Mouse (Mus musculus) forebrain, embryonic 10.5 days (tissue): ENCODE measurements around the gene Ifitm2. TPM values are rescaled to one million over a fixed set of nuclear protein-coding genes. Genes with fewer than 3 reads are reported as not detected.

ENCODE experiments used
- DNase-seq: peaks from one replicate; pipeline ENCODE4 v3.0.0-alpha.2; 2017; ENCODE audit warnings: low spot score; ENCODE audit errors: extremely low spot score
- H3K27ac ChIP-seq: fragments of 300-500 bp; sonication (generic); 2 replicates; pipeline ENCODE4 v1.5.1; 2016; ENCODE audit warnings: mild to moderate bottlenecking
- H3K27me3 ChIP-seq: fragments of 300-500 bp; sonication (generic); 2 replicates; pipeline ENCODE4 v1.6.1; 2016; ENCODE audit warnings: mild to moderate bottlenecking; ENCODE audit not compliant: poor library complexity, severe bottlenecking
- H3K36me3 ChIP-seq: fragments of 300-500 bp; sonication (generic); replicated peaks from 2 replicates; pipeline ENCODE4 v1.6.1; 2016; ENCODE audit warnings: mild to moderate bottlenecking, moderate library complexity
- H3K4me1 ChIP-seq: fragments of 300-500 bp; sonication (generic); 2 replicates; pipeline ENCODE4 v1.6.1; 2016
- H3K4me3 ChIP-seq: fragments of 300-500 bp; sonication (generic); 2 replicates; pipeline ENCODE4 v1.5.1; 2016; ENCODE audit warnings: mild to moderate bottlenecking, moderate library complexity
- H3K9me3 ChIP-seq: fragments of 300-500 bp; sonication (generic); 2 replicates; pipeline ENCODE4 v1.6.1; 2016; ENCODE audit warnings: mild to moderate bottlenecking, moderate library complexity
- WGBS: fragments of 180-500 bp; shearing (Covaris S2); methylation state at CpG from one replicate; pipeline ENCODE4 v1.1.7; 2016; 5-methylcytosine and 5-hydroxymethylcytosine counted together
- polyA plus RNA-seq: library from polyadenylated mRNA; unstranded; fragments of >200 nt; fragmentation: Nextera tagmentation; extraction: Ambion mirVana; gene quantifications from 2 replicates; pipeline ENCODE4 v1.2.1, GENCODE M21; 2016

Ifitm2 gene
- polyA plus RNA-seq, result 365 and 397 TPM in 2 replicates

GRCm38 (mm10) chr7:140955758-140956555, at the start of gene Ifitm2, which contains the start of gene Gm45717:
Ifitm2 (minus strand) TSS chr7:140955987.
Gm45717 (minus strand) TSS chr7:140955937.
- peak within 1 kb of the TSS; percentile 56 for H3K4me3 ChIP-seq
- peaks cover 7% of the 10 kb centered on the region for H3K36me3 ChIP-seq
- no peak for DNase-seq
- peaks cover 28% of the 10 kb centered on the region for H3K27me3 ChIP-seq
- 28% methylated on average over 11 of the region's 11 CpGs for WGBS
- H3K27ac ChIP-seq, result peak within 1 kb of the TSS; percentile 81
- H3K9me3 ChIP-seq, result no peaks in the 10 kb centered on the region
- peaks cover 77% of the 10 kb centered on the region for H3K4me1 ChIP-seq

DNA sequence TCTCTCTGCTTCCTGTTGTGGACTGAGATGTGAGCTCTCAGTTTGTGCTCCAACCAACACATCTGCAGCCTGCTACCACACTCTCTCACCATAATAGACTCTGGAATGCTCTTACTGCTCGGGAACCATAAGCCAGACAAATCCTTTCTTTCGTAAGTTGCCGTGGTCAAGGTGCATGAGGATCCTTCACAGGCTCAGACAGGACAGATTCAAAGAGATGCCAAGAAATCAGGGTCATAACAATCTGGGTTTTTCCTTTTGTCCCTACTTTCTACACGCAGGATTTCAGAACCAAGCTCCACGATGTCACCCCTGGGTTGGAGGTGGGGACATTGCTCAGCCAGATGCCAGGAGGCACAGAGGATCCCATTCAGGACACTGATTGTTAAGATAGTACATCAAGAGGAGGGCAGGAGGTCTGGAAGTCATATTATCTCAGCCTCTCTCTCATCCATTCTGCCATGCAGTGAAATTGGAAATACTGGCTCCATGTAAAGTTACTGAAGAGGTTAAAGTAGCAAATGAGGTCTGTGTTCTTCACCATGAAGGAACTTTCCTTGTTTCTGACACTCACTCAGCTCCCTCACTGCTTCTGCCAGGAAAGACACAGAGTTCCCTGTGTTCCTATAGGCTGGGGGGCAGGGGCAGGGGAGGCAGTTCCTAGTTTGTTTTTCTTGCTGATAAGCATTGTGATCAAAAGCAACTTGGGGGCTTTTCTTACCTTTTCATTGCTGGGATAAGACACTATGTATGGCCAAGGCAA, 47.6 kb upstream of the Ifitm2 start:
- WGBS, result 89% methylated on average over 5 of the region's 5 CpGs
- no peaks in the 10 kb centered on the region for H3K36me3 ChIP-seq
- no peak for DNase-seq

DNA sequence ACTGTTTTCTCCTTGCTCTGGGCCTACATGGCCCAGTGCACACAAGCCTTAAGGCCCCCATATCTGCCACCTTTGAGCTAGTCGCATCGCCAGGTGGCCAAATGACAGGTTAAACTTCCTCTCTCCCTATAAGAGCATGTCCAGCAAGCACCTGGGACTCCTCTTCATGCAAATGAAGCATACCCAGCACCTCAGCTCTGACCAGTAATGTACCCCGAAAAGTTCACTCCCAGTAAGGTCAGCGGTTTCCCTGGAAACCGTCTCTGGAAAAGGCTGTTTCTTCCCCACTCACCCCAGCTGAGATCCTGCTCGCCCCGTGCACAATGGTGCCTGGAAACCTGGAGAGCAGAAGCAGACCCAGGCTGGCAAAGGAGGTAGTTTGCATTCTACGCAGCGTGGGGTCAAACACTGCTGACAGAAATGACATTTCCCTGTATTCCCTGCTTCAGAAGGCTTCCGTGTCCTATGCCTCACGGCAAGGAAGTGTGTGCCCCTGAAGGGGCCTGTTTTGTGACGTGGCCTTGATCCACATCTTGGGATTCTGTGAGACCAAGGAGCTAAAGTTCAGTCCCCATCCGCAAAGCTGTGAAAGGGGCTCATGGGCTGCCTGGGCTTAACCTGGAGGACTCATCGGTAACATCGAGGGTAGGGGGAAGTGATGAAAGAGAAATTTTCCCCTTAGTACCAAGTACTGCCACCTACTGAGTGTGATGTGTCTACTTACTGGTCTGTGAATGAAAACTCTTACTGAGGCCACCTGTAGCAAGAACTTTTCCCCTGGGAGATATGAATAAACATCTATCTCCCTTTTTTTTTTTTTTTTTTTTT, 45.3 kb upstream of the Ifitm2 start:
- Histone ChIP-seq H3K27ac (no peak overlapping the region), H3K36me3 (no peaks in the 10 kb centered on the region), H3K4me3 (no peak overlapping the region), H3K4me1 (no peaks in the 10 kb centered on the region), H3K27me3 (no peaks in the 10 kb centered on the region), H3K9me3 (no peaks in the 10 kb centered on the region)
- WGBS, result 82% methylated on average over 15 of the region's 15 CpGs
- no peak for DNase-seq

More for the DNA sequence above, 47.6 kb upstream of the Ifitm2 start:
- Histone ChIP-seq H3K9me3 (no peaks in the 10 kb centered on the region), H3K27ac (no peak overlapping the region), H3K4me3 (no peak overlapping the region), H3K27me3 (0 out of 2 replicates have a peak, but pooled peaks cover 11% of the 10 kb centered on the region), H3K4me1 (peaks cover 3% of the 10 kb centered on the region)

DNA sequence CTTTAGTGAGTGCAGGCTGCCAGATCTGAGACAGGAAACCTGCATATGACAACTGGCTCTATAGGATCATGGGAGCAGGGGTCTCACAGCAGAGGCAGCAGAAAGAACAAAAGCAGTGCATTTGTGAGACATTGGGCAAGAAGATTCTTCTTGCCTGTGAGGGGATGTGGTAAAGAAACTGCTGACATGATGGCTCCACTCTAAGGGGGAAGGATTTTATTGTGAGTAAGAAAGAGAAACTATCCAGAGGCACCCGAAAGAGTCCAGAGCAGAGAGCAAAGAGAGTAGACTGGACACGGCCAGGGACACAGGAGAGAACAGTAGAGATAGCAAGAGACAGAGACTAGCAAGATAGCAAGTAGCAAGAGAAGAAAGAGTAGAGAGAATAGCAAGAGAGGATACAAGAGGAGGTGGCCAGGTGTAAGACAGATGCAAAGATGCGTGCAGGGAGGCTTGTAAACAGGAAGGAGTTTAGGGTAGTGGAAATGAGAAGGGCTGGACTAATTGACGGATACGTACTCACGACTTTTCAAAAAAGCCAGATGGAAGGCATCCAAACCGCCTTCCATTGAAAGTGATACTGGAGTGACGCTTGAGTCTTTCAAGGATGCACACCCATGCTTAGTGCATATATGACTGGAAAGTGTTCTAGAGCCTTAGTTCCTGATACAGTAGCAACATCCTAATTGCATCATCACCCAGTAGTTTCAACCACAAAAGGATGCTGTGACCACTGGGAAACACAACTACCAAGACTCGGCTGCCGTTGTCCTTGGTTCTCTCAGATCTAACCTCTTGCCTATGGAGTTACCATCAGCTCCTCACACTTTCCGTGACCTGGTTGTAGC, 43.3 kb upstream of the Ifitm2 start:
- 93% methylated on average over 11 of the region's 11 CpGs for WGBS
- Histone ChIP-seq H3K27me3 (no peaks in the 10 kb centered on the region), H3K27ac (no peak overlapping the region), H3K36me3 (no peaks in the 10 kb centered on the region), H3K9me3 (no peaks in the 10 kb centered on the region), H3K4me3 (no peak overlapping the region), H3K4me1 (no peaks in the 10 kb centered on the region)
- DNase-seq, result no peak

DNA sequence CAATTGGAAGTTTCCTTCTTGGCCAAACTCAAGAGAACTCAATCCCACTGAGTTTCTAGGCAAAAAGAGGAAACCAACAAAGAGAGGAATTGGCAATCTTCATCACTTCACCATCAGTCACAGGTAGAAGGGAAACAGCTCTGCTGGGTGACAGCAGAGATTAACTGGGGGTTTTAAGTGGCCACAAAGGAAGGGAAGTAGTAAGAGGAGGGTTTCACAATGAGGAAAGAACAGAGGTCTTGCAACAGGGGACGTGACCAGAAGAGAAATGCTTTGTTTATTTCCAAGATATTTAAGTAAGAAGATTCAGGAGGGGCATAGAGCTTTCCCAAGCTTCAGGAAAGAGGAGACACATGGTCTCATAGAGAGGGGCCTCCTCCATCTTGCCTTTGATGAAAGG, 42.0 kb upstream of the Ifitm2 start:
- no peak for DNase-seq
- 71% methylated on average over 1 of the region's 1 CpGs for WGBS
- H3K4me1 ChIP-seq, result no peaks in the 10 kb centered on the region
- no peaks in the 10 kb centered on the region for H3K9me3 ChIP-seq
- H3K4me3 ChIP-seq, result no peak overlapping the region
- H3K36me3 ChIP-seq, result no peaks in the 10 kb centered on the region
- no peaks in the 10 kb centered on the region for H3K27me3 ChIP-seq
- no peak overlapping the region for H3K27ac ChIP-seq

DNA sequence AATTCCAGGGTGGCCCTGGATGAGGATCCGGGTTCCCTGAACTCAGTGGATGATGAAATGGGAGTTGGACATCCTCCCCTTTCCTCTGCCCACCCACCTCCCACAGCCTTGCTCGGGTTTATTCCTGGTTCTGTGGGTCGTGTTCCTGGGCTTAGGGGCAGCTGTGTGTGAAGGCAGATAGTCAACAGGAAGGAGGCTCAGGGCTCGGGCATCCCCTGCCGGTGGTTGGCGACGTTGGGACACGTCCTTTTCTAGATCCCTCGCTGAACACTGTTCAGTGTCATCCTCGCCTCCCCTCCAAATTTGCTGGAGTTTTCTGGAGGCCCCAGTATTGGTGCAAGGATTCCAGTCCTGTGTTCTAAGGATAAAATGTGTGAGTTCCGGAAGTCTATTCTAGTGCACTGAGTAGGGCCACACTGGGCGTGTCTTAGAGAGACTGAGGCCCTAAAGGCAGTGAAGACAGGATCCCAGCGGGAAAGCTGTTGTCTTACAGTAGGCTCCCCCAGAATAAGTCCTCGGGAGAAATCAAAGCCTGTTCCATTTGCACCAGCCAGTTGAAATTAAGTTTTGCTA, 35.4 kb upstream of the Ifitm2 start:
- Histone ChIP-seq H3K36me3 (no peaks in the 10 kb centered on the region), H3K27me3 (no peaks in the 10 kb centered on the region), H3K4me3 (no peak overlapping the region), H3K27ac (no peak overlapping the region), H3K9me3 (0 out of 2 replicates have a peak, but pooled peaks cover under 1% of the 10 kb centered on the region), H3K4me1 (peaks cover 22% of the 10 kb centered on the region)
- DNase-seq, result no peak
- 87% methylated on average over 14 of the region's 14 CpGs for WGBS

DNA sequence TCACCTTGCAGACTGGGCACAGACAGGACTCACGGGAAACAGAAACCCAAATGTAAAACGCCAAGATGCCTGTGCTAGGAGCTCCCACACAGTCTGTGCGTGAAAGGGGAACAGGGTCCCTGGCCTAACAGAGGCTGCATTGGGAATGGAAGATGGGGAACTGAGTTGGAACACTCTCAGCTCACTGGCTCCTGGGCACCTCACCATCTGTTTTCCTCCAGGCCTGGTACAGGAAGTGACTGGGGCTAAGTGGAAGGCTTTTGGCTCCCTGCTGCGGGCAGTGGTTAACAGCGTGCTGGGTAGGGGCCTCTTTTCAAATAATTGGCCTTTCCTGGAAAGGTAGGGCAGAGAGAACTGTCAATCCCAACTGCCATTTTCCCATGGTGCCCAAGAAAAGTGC, 34.8 kb upstream of the Ifitm2 start:
- Histone ChIP-seq H3K4me3 (no peak overlapping the region), H3K27ac (no peak overlapping the region), H3K9me3 (0 out of 2 replicates have a peak, but pooled peaks cover 6% of the 10 kb centered on the region), H3K36me3 (no peaks in the 10 kb centered on the region), H3K4me1 (peaks cover 22% of the 10 kb centered on the region), H3K27me3 (no peaks in the 10 kb centered on the region)
- 76% methylated on average over 5 of the region's 5 CpGs for WGBS
- DNase-seq, result no peak

- H3K27ac ChIP-seq, result no peak overlapping the region
- no peaks in the 10 kb centered on the region for H3K27me3 ChIP-seq
- WGBS, result 78% methylated on average over 6 of the region's 6 CpGs
- no peak overlapping the region for H3K4me3 ChIP-seq
- H3K4me1 ChIP-seq, result peaks cover 22% of the 10 kb centered on the region
- H3K36me3 ChIP-seq, result no peaks in the 10 kb centered on the region
- 0 out of 2 replicates have a peak, but pooled peaks cover 6% of the 10 kb centered on the region for H3K9me3 ChIP-seq
- no peak for DNase-seq
These were observed 34.4 kb upstream of the Ifitm2 start for GRCm38 (mm10) chr7:140990185-140990584.

GRCm38 (mm10) chr7:140989022-140989421, 33.2 kb upstream of the Ifitm2 start:
- H3K4me3 ChIP-seq, result no peak overlapping the region
- WGBS, result 82% methylated on average over 4 of the region's 4 CpGs
- H3K36me3 ChIP-seq, result no peaks in the 10 kb centered on the region
- H3K4me1 ChIP-seq, result peaks cover 22% of the 10 kb centered on the region
- DNase-seq, result no peak
- no peak overlapping the region for H3K27ac ChIP-seq
- no peaks in the 10 kb centered on the region for H3K27me3 ChIP-seq
- 0 out of 2 replicates have a peak, but pooled peaks cover 6% of the 10 kb centered on the region for H3K9me3 ChIP-seq

- Histone ChIP-seq H3K4me1 (peaks cover 22% of the 10 kb centered on the region), H3K4me3 (no peak overlapping the region), H3K27ac (no peak overlapping the region), H3K27me3 (no peaks in the 10 kb centered on the region), H3K36me3 (no peaks in the 10 kb centered on the region), H3K9me3 (0 out of 2 replicates have a peak, but pooled peaks cover 6% of the 10 kb centered on the region)
- WGBS, result 93% methylated on average over 17 of the region's 17 CpGs
- no peak for DNase-seq
These were observed 31.7 kb upstream of the Ifitm2 start for GRCm38 (mm10) chr7:140987182-140988138.
